Mouse (Mus musculus): Measurements from ENCODE around the gene Zfp296. TPM values are rescaled to one million over a fixed set of nuclear protein-coding genes. Genes with fewer than 3 reads are reported as not detected.

The Zfp296 gene
- total RNA-seq, 2 experiments from 2014 or later: 2.8 to 5.9 TPM

GRCm38 (mm10) chr7:19561765-19562642 lies 15.1 kb upstream of the Zfp296 start:
- peak; percentile 67 for ATAC-seq (replicated peaks; ENCODE audit: poor library complexity)

- ATAC-seq (replicated peaks; ENCODE audit: poor library complexity): no peak
These were observed 14.3 kb upstream of the Zfp296 start, which contains the start of gene Ppp1r37 for GRCm38 (mm10) chr7:19562643-19563410. Ppp1r37 (minus strand) TSS chr7:19563076.

DNA sequence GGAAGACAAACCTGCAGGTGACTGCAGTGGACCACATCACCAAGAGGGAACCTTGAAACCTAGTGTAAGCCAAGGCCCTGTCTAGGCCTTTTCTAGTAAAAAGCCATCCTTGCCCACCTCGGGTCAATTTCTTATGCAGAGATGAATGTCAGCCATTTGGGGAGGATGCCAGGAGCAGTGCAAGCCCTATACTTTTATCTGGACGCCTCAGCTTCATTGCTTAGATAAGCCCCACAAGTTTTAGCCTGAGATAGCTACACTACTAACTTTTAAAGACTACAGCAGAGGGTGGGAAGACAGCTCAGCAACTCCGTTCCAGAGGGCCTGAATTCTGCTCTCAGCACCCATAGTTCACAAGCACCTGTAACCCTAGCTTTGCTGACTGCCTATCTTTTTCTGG lies 13.2 kb upstream of the Zfp296 start:
- peak; percentile 63 for ATAC-seq (replicated peaks; ENCODE audit: poor library complexity)

DNA sequence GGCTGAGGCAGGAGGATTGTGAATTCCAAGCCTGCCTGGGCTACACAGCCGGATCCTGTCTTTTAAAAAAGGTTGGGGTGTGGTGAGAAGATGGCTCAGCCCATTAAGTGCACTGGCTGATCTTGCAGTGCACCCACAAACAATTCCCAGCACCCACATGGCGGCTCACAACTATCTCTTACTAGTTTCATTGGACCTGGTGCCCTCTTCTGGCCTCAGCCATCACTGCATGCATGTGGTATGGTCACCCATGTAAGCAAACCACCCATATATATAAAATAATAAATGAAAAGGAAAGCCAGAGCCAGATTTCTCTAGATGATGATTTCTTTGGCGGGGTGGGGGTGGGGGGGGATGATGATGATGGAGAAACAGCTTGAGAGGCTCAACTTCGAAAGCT lies 12.6 kb upstream of the Zfp296 start:
- no peak for ATAC-seq (replicated peaks; ENCODE audit: poor library complexity)

GRCm38 (mm10) chr7:19565803-19566202 lies 11.3 kb upstream of the Zfp296 start:
- ATAC-seq (replicated peaks; ENCODE audit: poor library complexity): no peak

DNA sequence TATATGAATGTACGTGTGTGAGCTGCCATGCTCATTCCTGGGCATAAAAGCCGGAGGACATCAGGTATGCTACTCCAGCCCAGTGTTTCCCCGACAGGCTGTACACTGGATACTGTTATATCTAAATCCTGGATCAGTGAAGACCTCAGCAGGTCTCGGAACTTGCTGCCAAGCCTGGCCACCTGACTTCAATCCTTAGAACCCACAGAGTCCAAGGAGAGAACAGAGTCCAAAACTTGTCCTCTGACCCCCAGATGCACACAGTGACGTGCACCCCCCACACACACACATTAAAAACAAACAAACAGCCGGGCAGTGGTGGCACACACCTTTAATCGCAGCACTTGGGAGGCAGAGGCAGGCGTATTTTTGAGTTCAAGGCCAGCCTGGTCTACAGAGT lies 9.7 kb upstream of the Zfp296 start:
- ATAC-seq (replicated peaks; ENCODE audit: poor library complexity): no peak

DNA sequence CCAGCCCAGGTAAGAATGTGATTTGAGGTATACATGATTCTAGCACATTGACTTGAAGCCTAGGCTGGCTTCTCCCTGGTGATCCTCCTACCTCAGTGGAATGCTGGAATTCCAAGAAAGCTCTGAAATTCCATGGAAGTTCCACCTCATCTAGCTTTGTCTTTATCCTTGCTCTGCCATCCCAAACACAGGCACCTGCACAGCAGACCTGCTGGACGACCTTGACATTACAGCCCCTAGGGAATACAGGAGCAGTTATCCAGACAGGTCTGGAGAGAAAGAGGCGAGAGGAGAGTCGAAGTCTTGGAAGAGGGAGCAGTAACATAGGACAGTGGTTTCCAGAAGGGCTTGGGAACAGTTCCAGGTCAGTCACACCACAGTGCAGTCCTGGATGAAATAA lies 7.4 kb upstream of the Zfp296 start:
- ATAC-seq (replicated peaks; ENCODE audit: poor library complexity): no peak

- ATAC-seq (replicated peaks; ENCODE audit: poor library complexity): peak; percentile 76
These were observed 3.9 kb upstream of the Zfp296 start for GRCm38 (mm10) chr7:19572926-19573775.

- ATAC-seq (replicated peaks; ENCODE audit: poor library complexity): no peak
These were observed 3.3 kb upstream of the Zfp296 start for GRCm38 (mm10) chr7:19573776-19574140.

DNA sequence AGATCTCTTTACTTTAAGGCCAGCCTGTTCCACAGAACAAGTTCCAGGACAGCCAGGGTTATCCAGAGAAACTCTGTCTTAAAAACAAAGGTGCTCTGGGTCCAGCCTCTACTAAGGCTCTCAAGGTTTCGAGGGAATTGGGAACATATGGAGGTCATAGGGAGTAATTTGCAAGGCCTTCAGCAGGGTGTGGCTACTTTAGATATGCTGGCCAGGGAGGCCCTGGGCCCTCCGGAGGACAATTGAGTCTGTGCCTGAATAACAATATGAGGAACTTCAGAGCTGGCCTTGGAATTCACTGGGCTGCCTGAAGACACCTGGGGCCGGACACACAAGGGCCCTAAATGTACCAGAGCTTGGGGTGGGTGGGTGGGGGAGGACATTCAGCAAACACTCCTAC lies 1.5 kb upstream of the Zfp296 start:
- no peak for ATAC-seq (replicated peaks; ENCODE audit: poor library complexity)

DNA sequence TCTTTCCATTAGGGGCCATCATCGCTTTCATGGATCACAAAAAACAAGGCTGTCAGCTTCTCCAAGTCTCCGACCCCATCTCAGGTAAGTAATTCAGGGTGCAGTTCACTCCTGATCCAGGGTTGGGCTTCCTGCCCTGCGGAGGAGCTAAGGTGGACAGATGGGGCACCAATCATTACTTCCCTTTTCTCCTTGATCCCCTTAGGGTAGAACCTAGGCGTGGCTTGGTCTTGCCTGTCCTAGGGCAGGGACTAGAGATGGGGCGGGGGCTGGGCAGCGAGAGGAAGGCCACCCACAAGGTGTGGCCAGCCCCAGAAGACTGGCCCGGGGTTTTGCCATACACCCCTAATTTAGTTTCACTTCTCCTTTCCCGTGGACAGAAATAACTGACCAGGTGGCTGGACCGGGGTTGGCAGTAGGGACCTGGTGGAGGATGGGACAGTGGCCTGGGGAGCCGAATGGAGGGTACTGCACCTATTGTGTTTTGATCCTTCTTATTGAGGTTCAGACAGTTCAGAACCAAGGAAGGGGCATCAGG lies 859 bp downstream of the Zfp296 start:
- ATAC-seq (replicated peaks; ENCODE audit: poor library complexity): peak; percentile 70

DNA sequence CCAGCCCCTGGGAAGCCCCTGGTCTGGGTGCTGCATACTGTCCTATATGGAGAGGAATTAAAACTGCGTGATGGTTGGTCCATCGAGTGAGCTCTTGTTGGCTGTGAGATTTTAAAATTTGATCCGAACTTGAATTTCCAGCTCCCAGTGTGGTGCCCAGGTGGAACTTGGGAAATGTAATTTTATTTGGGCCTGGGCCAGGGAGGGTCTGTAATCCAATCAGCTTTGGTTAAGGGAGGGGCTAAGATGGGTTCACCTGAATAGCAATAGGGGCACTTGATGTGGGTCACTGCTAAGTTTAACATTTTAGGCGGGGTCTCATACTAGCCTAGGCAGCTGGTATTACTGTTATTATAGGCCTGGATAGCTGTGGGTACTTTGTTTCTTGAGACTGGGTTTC lies 1.3 kb downstream of the Zfp296 start:
- ATAC-seq (replicated peaks; ENCODE audit: poor library complexity): no peak

- ATAC-seq (replicated peaks; ENCODE audit: poor library complexity): no peak
These were observed 2.7 kb downstream of the Zfp296 start for GRCm38 (mm10) chr7:19579751-19580150.

GRCm38 (mm10) chr7:19580634-19581033 lies 3.5 kb downstream of the Zfp296 start:
- ATAC-seq (replicated peaks; ENCODE audit: poor library complexity): no peak

DNA sequence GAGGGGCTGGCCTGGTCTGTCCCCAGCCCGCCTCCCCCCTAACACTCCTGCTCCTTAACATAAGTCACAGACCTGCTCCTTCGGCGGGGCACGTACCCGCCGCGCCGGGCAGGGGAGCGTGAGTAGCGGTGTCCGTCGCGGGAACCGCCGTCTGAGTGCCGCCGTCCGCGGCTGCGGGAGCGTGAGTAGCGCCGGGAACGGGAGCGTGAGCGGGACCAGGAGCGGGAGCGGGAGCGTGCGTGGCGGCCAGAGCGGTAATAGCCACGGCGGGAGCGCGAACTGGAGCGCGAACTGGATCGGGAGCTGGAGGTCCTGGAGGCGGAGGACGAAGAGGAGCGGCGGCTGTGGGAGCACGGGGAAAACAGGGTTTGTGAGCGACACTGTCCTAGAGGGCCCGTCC lies 9.2 kb downstream of the Zfp296 start:
- no peak for ATAC-seq (replicated peaks; ENCODE audit: poor library complexity)

DNA sequence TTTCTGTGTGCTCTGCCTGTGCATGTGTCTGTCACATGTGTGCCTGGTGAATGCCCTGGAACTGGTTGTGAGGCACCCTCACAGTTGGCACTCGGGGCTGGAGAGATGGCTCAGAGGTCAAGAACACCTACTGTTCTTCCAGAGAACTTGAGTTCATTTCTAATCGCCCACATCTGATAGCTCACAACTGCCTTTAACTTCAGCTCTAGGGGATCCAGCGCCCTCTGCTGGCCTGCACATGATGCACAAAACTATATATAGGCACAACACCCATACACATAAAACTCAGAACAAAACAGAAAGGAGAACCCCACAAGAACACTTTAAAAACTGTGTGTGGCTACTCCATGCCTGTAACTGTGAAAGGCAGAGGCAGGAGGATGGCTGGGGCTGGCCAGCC lies 12.1 kb downstream of the Zfp296 start:
- peak; percentile 62 for ATAC-seq (replicated peaks; ENCODE audit: poor library complexity)

DNA sequence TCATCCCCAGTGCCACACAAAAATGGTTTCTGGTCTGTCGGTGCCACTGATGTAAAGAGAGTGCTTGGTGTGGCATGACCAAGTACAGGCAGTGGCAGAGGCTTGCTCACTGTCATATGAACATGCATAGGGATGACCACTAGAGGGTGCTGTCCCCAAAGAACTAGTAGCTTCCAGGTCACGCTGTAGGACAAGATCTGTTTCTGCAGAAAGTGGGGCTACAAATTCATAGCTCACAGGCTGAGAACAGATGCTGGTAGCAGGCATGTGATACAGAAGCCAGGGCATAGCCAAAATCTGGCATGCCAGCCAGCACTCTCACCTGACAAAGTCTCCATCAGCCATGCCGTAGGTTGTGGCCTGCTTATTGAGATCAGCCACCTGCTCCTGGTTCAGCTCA lies 12.8 kb downstream of the Zfp296 start:
- ATAC-seq (replicated peaks; ENCODE audit: poor library complexity): peak; percentile 82

DNA sequence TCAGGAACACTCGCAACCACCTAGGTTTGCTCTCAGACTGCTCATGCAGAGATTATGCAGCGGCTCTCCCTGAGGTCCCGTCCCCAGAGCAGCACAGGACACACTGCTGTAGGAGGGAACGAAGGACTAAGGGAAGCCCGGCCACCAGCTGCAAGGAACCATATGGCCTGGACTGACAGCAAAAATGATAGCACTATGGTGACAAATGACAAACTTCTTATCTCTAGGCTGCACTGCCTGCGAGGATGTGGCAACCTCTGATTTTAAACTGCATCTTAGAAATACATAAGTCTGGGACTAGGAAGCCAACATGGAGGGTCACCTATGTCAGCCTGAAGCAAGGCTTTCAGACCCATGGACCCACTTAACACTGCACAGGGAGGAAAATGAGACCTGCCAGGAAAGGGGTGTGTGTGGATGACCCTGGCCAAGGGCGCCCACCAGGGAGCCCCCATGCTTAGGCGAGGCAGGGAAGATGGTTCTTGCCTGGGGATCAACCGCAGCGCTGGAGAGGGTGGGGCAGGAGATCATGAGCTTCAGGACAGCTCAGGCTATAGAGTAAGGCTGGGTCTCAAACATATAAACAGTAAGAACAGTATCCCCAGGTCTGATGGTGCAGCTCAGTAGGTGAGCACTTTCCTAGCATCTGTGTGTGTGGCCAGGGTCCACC lies 16.1 kb downstream of the Zfp296 start:
- ATAC-seq (replicated peaks; ENCODE audit: poor library complexity): peak; percentile 69

DNA sequence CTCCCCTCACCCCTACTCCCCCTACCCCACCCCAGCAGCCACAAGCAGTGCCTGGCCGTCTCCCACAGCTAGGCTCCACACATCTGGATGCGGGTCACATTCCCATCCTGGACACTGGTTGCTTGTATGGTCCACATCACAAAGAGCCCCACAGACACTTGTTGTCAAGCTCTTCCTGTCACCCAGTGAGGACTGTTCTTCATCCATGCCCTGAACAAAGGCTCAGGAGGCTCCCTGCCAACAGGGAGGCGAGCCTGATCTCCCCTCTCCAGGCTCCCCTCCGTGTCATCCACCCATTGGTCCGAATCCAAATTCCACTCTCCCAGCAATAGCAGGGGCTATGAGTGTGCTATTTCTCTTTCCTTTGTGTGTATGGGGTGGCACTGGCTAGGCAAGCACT lies 23.5 kb downstream of the Zfp296 start:
- no peak for ATAC-seq (replicated peaks; ENCODE audit: poor library complexity)

DNA sequence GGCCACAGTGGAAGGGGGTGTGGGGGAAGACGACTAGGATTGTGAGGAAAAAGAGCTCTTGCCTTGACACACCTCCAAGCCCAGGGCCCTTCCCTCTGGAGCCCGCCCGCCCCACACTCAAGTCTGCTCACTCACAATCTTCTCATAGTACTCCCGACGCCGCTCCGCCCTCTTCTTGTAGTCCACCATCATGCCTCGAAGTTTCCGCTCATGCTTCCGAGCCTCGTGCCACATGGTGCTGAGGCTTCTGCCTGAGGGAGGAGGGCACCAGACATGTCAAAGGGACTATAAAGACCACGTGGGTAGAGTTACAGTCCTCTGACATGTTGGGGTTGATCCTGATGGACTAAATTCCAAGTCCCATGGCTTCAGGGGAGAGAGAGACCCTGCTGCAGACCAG lies 26.0 kb downstream of the Zfp296 start:
- ATAC-seq (replicated peaks; ENCODE audit: poor library complexity): no peak

Data from megakaryocyte progenitor cell, adult 5-6 weeks (primary cell).